Mouse (Mus musculus): ENCODE data around the gene Rxfp3. TPM values are rescaled to one million over a fixed set of nuclear protein-coding genes. Genes with fewer than 3 reads are reported as not detected.
"Not testable (repeated sequence)": the region's sequence is repeated elsewhere in the genome, so short reads cannot be mapped to it uniquely, and the experiment has no call there.

Gene Rxfp3
- polyA plus RNA-seq, 1 experiment from 2014 or later = 2.5 TPM

GRCm38 (mm10) chr15:11026801-11027561 is 10.8 kb downstream of the Rxfp3 start:
- no peaks in the 10 kb centered on the region for H3K9me3 ChIP-seq

GRCm38 (mm10) chr15:11014931-11015330 is 22.9 kb downstream of the Rxfp3 start:
- Histone ChIP-seq H3K27ac (replicated peaks) (no peak overlapping the region), H3K9ac (replicated peaks) (no peak overlapping the region), H3K27me3 (no peaks in the 10 kb centered on the region), H3K36me3 (no peaks in the 10 kb centered on the region), H3K9me3 (no peaks in the 10 kb centered on the region), H3K4me1 (no peaks in the 10 kb centered on the region), H3K4me3 (no peak overlapping the region), H3K4me2 (replicated peaks) (no peak overlapping the region)
- no peak for ATAC-seq (ENCODE audit: low FRiP score, low read depth)
- WGBS = 11% methylated on average over 2 of the region's 2 CpGs

More at GRCm38 (mm10) chr15:11026801-11027561, 10.8 kb downstream of the Rxfp3 start:
- H3K27ac ChIP-seq (replicated peaks) = no peak overlapping the region
- H3K4me3 ChIP-seq = no peak overlapping the region
- no peak for ATAC-seq (ENCODE audit: low FRiP score, low read depth)
- H3K9ac ChIP-seq (replicated peaks) = no peak overlapping the region
- no peaks in the 10 kb centered on the region for H3K4me1 ChIP-seq
- no peaks in the 10 kb centered on the region for H3K27me3 ChIP-seq
- no peak overlapping the region for H3K4me2 ChIP-seq (replicated peaks)
- no peaks in the 10 kb centered on the region for H3K36me3 ChIP-seq
- 79% methylated on average over 4 of the region's 4 CpGs for WGBS

GRCm38 (mm10) chr15:11010976-11011548 is 26.7 kb downstream of the Rxfp3 start:
- Histone ChIP-seq H3K4me2 (replicated peaks) (no peak overlapping the region), H3K27ac (replicated peaks) (no peak overlapping the region), H3K4me3 (no peak overlapping the region), H3K36me3 (no peaks in the 10 kb centered on the region), H3K27me3 (no peaks in the 10 kb centered on the region), H3K4me1 (no peaks in the 10 kb centered on the region), H3K9ac (replicated peaks) (no peak overlapping the region), H3K9me3 (no peaks in the 10 kb centered on the region)
- no peak for ATAC-seq (ENCODE audit: low FRiP score, low read depth)
- WGBS = 93% methylated on average over 11 of the region's 11 CpGs

- no peaks in the 10 kb centered on the region for H3K36me3 ChIP-seq
- no peak overlapping the region for H3K9ac ChIP-seq (replicated peaks)
- H3K27me3 ChIP-seq = no peaks in the 10 kb centered on the region
- no peaks in the 10 kb centered on the region for H3K4me1 ChIP-seq
- no peak overlapping the region for H3K27ac ChIP-seq (replicated peaks)
- ATAC-seq (ENCODE audit: low FRiP score, low read depth) = no peak
- H3K4me3 ChIP-seq = no peak overlapping the region
- H3K9me3 ChIP-seq = no peaks in the 10 kb centered on the region
- WGBS = 26% methylated on average over 5 of the region's 5 CpGs
- H3K4me2 ChIP-seq (replicated peaks) = no peak overlapping the region
Measured at GRCm38 (mm10) chr15:11008756-11009155, 29.0 kb downstream of the Rxfp3 start.

- ATAC-seq (ENCODE audit: low FRiP score, low read depth) = no peak
- WGBS = 83% methylated on average over 6 of the region's 6 CpGs
Measured at GRCm38 (mm10) chr15:11004646-11005045, 33.1 kb downstream of the Rxfp3 start.

GRCm38 (mm10) chr15:11003791-11004190 is 34.0 kb downstream of the Rxfp3 start:
- no peak overlapping the region for H3K27ac ChIP-seq (replicated peaks)
- H3K4me2 ChIP-seq (replicated peaks) = no peak overlapping the region
- H3K36me3 ChIP-seq = no peaks in the 10 kb centered on the region
- no peak overlapping the region for H3K9ac ChIP-seq (replicated peaks)
- no peak for ATAC-seq (ENCODE audit: low FRiP score, low read depth)
- no peaks in the 10 kb centered on the region for H3K27me3 ChIP-seq
- H3K9me3 ChIP-seq = no peaks in the 10 kb centered on the region
- H3K4me3 ChIP-seq = no peak overlapping the region
- H3K4me1 ChIP-seq = no peaks in the 10 kb centered on the region
- WGBS = 90% methylated on average over 4 of the region's 4 CpGs

More at GRCm38 (mm10) chr15:11004646-11005045, 33.1 kb downstream of the Rxfp3 start:
- H3K9me3 ChIP-seq = no peaks in the 10 kb centered on the region
- H3K4me2 ChIP-seq (replicated peaks) = no peak overlapping the region
- no peak overlapping the region for H3K4me3 ChIP-seq
- no peaks in the 10 kb centered on the region for H3K27me3 ChIP-seq
- H3K4me1 ChIP-seq = no peaks in the 10 kb centered on the region
- H3K27ac ChIP-seq (replicated peaks) = no peak overlapping the region
- H3K36me3 ChIP-seq = no peaks in the 10 kb centered on the region
- no peak overlapping the region for H3K9ac ChIP-seq (replicated peaks)

GRCm38 (mm10) chr15:11000421-11000820 is 37.4 kb downstream of the Rxfp3 start, which contains the start of gene Slc45a2:
Slc45a2 (plus strand) TSS chr15:11000721.
- Histone ChIP-seq H3K4me3 (no peak within 1 kb of the TSS), H3K36me3 (no peaks in the 10 kb centered on the region), H3K27me3 (no peaks in the 10 kb centered on the region), H3K9me3 (no peaks in the 10 kb centered on the region), H3K4me1 (no peaks in the 10 kb centered on the region), H3K4me2 (replicated peaks) (no peak within 1 kb of the TSS; the same call in 1 of the 2 replicates), H3K9ac (replicated peaks) (no peak within 1 kb of the TSS), H3K27ac (replicated peaks) (no peak within 1 kb of the TSS)
- WGBS = 51% methylated on average over 7 of the region's 7 CpGs
- ATAC-seq (ENCODE audit: low FRiP score, low read depth) = no peak

- Histone ChIP-seq H3K27me3 (no peaks in the 10 kb centered on the region), H3K9me3 (no peaks in the 10 kb centered on the region), H3K4me2 (replicated peaks) (no peak overlapping the region; the same call in 1 of the 2 replicates), H3K36me3 (no peaks in the 10 kb centered on the region), H3K4me1 (no peaks in the 10 kb centered on the region), H3K27ac (replicated peaks) (no peak overlapping the region), H3K4me3 (no peak overlapping the region), H3K9ac (replicated peaks) (no peak overlapping the region)
- 54% methylated on average over 5 of the region's 5 CpGs for WGBS
- ATAC-seq (ENCODE audit: low FRiP score, low read depth) = no peak
Measured at GRCm38 (mm10) chr15:10999832-11000231, 38.0 kb downstream of the Rxfp3 start.

- WGBS = 96% methylated on average over 1 of the region's 1 CpGs
Measured at GRCm38 (mm10) chr15:10991566-10991965, 46.2 kb downstream of the Rxfp3 start.

GRCm38 (mm10) chr15:10990411-10990810 is 47.4 kb downstream of the Rxfp3 start:
- ATAC-seq (ENCODE audit: low FRiP score, low read depth) = no peak

More at GRCm38 (mm10) chr15:10991566-10991965, 46.2 kb downstream of the Rxfp3 start:
- no peaks in the 10 kb centered on the region for H3K27me3 ChIP-seq
- no peak overlapping the region for H3K9ac ChIP-seq (replicated peaks)
- H3K36me3 ChIP-seq = no peaks in the 10 kb centered on the region
- ATAC-seq (ENCODE audit: low FRiP score, low read depth) = no peak
- H3K27ac ChIP-seq (replicated peaks) = no peak overlapping the region
- H3K4me1 ChIP-seq = no peaks in the 10 kb centered on the region
- no peaks in the 10 kb centered on the region for H3K9me3 ChIP-seq
- no peak overlapping the region for H3K4me2 ChIP-seq (replicated peaks)
- H3K4me3 ChIP-seq = no peak overlapping the region

GRCm38 (mm10) chr15:10986477-10986876 is 51.3 kb downstream of the Rxfp3 start:
- ATAC-seq (ENCODE audit: low FRiP score, low read depth); H3K4me3 ChIP-seq; H3K9me3 ChIP-seq; H3K27me3 ChIP-seq; H3K4me2 ChIP-seq (replicated peaks); H3K27ac ChIP-seq (replicated peaks); H3K4me1 ChIP-seq; H3K9ac ChIP-seq (replicated peaks); H3K36me3 ChIP-seq: not testable (repeated sequence)
- WGBS = 79% methylated on average over 2 of the region's 2 CpGs

More at GRCm38 (mm10) chr15:10990411-10990810, 47.4 kb downstream of the Rxfp3 start:
- H3K4me1 ChIP-seq = no peaks in the 10 kb centered on the region
- no peak overlapping the region for H3K27ac ChIP-seq (replicated peaks)
- 71% methylated on average over 2 of the region's 2 CpGs for WGBS
- no peak overlapping the region for H3K4me2 ChIP-seq (replicated peaks)
- no peaks in the 10 kb centered on the region for H3K9me3 ChIP-seq
- no peak overlapping the region for H3K9ac ChIP-seq (replicated peaks)
- H3K27me3 ChIP-seq = no peaks in the 10 kb centered on the region
- no peaks in the 10 kb centered on the region for H3K36me3 ChIP-seq
- no peak overlapping the region for H3K4me3 ChIP-seq

- Histone ChIP-seq H3K27ac (replicated peaks) (no peak overlapping the region), H3K9me3 (no peaks in the 10 kb centered on the region), H3K4me2 (replicated peaks) (no peak overlapping the region), H3K9ac (replicated peaks) (no peak overlapping the region), H3K36me3 (no peaks in the 10 kb centered on the region), H3K4me3 (no peak overlapping the region), H3K27me3 (no peaks in the 10 kb centered on the region), H3K4me1 (peaks cover 9% of the 10 kb centered on the region)
- WGBS = 87% methylated on average over 6 of the region's 6 CpGs
- no peak for ATAC-seq (ENCODE audit: low FRiP score, low read depth)
Measured at GRCm38 (mm10) chr15:10985756-10986155, 52.0 kb downstream of the Rxfp3 start.

Data from midbrain, embryonic 12.5 days (tissue).